Mouse (Mus musculus): Measurements from ENCODE around the gene 4933417A18Rik.
"Not testable (repeated sequence)": the region's sequence is repeated elsewhere in the genome, so short reads cannot be mapped to it uniquely, and the experiment has no call there.

DNA sequence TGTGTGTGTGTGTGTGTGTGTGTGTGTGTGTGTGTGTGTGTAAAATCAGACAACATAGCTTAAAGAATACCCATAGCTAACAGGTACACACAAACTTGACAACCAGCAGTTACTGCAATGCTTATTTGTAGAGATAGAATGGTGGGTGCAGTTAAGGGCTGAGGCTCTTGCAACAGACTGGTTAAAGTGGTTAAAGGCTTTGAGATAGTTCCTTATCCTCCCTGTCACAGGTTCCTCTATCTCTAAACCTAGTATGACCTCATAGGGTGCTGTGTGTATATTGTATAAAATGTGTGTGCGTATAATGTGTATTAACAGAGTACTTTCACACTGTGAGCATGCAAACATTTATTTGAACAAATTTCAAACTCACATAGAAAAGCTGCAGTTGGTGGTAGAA lies 59.3 kb downstream of the 4933417A18Rik start:
- TF ChIP-seq EP300, CTCF (IDR thresholded peaks at IDR 0.05; ENCODE audit: low read depth): not testable (repeated sequence)

Measured in heart, postnatal 0 days (tissue).